Mouse (Mus musculus) erythroblast, embryonic 14.5 days (primary cell): ENCODE measurements around the gene Tnfaip1.

Experiments used
- GATA1 ChIP-seq: IDR thresholded peaks from 2 replicates; pipeline ENCODE4 v1.6.1; 2012; ENCODE audit warnings: low read length, inconsistent platforms, mixed read lengths
- TAL1 ChIP-seq: IDR thresholded peaks from 3 replicates; pipeline ENCODE4 v1.6.1; 2012; ENCODE audit warnings: low read length, inconsistent platforms, mixed read lengths

- TF ChIP-seq TAL1 (no peak), GATA1 (no peak)
These were observed 40.2 kb downstream of the Tnfaip1 start for GRCm38 (mm10) chr11:78495904-78496303.
